Mouse (Mus musculus) bone marrow, adult 2 months (tissue): Measurements from ENCODE around the gene Rasal3.

Experiments used
- CTCF ChIP-seq: fragments of 200-500 bp; IDR thresholded peaks from 2 replicates; pipeline ENCODE4 v1.5.1; 2011; ENCODE audit warnings: low read length, control low read depth; ENCODE audit not compliant: control insufficient read depth, insufficient read depth
- POLR2A ChIP-seq: fragments of 200-500 bp; IDR thresholded peaks from 2 replicates; pipeline ENCODE4 v1.6.1; 2011; ENCODE audit warnings: low read depth, mild to moderate bottlenecking, control low read depth, low read length, borderline replicate concordance; ENCODE audit not compliant: control insufficient read depth

DNA sequence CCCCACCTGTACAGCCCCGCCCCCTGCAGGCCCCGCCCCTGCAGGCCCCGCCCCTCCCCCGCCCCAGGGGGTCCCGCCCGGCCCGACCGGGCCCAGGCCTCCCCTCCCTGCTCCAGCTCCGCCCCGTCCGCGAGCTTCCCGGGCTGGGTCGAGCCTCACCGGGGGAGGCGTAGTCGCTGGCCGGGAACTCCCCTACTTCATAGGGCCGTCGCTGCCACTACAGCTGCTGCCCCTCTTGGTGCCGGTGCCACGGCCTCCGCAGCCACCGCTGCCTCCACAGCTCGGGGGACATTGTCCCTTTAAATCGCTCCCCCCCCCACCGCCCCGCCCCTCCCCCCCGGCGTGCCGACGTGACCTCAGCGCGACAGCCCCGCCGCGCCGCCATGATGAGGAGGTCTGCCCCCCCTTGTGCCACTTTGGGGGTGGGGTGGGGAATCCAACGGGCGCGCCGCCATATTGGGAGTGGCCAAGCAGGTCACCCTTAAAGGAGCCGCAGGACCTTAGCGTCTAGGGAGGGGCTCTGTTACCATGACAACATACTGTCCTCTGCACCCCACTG, 14.2 kb downstream of the Rasal3 start, which contains the start of gene Wiz:
- TF ChIP-seq CTCF, result no peak
- no peak; the same call in 1 of the 2 replicates for TF ChIP-seq POLR2A
